Mouse (Mus musculus): ENCODE measurements at regions not wholly inside any gene's neighbourhood (a gene's known extent, or its start where the extent isn't known, plus 50 kb on each side); places are given as distances from the start of the nearest gene placed in this dataset.

DNA sequence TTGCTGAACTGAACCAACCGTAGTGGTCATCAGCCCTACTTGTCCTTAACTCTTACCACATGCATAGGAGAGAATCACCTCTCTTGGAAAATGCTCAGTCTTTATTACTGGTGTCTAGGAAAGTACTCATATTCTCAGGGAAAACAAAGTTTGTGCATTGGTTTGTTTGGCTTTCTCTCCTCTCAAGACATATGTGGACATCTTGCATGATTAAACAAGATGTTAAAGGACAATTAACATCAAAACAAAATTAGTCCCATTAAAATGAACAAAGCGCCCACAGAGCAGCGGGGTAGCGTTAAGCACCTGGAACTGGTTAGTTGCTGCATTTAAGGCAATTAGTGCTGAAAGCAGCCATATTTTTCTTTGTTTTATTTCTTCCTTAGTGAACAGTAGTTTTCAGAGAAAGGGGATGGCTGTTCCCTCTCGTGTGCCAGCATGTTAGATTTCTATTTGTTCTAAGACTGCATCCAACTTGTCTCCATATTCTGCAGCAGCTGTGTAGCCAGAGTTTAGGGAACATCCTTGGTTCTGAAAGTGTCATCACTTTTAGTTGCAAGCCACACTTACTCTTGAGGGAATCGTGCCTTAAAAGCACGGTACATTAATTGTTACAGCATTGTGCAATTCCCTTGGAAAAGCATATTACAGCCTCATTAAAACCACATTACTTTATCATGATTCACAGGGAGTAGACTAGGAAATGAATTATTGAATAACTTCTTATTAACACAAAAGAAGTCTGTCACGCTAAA lies 137.7 kb downstream of the Ube2u start:
- Histone ChIP-seq H3K27ac (no peak overlapping the region), H3K4me3 (no peak overlapping the region), H3K4me1 (peaks cover 12% of the 10 kb centered on the region), H3K4me2 (no peak overlapping the region), H3K27me3 (no peaks in the 10 kb centered on the region), H3K9me3 (replicated peaks) (no peaks in the 10 kb centered on the region), H3K9ac (no peak overlapping the region), H3K36me3 (ENCODE audit: poor library complexity, severe bottlenecking) (no peaks in the 10 kb centered on the region)
- 49% methylated on average over 8 of the region's 8 CpGs for WGBS
- ATAC-seq = peak; percentile 48; the same call in 1 of the 2 replicates

GRCm38 (mm10) chr4:100616916-100617488 lies 138.4 kb downstream of the Ube2u start:
- no peak overlapping the region for H3K27ac ChIP-seq
- no peaks in the 10 kb centered on the region for H3K36me3 ChIP-seq (ENCODE audit: poor library complexity, severe bottlenecking)
- H3K4me3 ChIP-seq = no peak overlapping the region
- H3K27me3 ChIP-seq = no peaks in the 10 kb centered on the region
- H3K4me2 ChIP-seq = no peak overlapping the region
- H3K9me3 ChIP-seq (replicated peaks) = no peaks in the 10 kb centered on the region
- 67% methylated on average over 11 of the region's 11 CpGs for WGBS
- no peak overlapping the region for H3K9ac ChIP-seq
- peaks cover 12% of the 10 kb centered on the region for H3K4me1 ChIP-seq
- ATAC-seq = no peak

GRCm38 (mm10) chr4:100624656-100625055 lies 146.0 kb downstream of the Ube2u start:
- H3K4me3 ChIP-seq = no peak overlapping the region
- no peaks in the 10 kb centered on the region for H3K36me3 ChIP-seq (ENCODE audit: poor library complexity, severe bottlenecking)
- 94% methylated on average over 3 of the region's 5 CpGs for WGBS
- no peaks in the 10 kb centered on the region for H3K27me3 ChIP-seq
- no peaks in the 10 kb centered on the region for H3K4me1 ChIP-seq
- H3K9me3 ChIP-seq (replicated peaks) = no peaks in the 10 kb centered on the region
- no peak for ATAC-seq
- H3K9ac ChIP-seq = no peak overlapping the region
- no peak overlapping the region for H3K27ac ChIP-seq
- no peak overlapping the region for H3K4me2 ChIP-seq

DNA sequence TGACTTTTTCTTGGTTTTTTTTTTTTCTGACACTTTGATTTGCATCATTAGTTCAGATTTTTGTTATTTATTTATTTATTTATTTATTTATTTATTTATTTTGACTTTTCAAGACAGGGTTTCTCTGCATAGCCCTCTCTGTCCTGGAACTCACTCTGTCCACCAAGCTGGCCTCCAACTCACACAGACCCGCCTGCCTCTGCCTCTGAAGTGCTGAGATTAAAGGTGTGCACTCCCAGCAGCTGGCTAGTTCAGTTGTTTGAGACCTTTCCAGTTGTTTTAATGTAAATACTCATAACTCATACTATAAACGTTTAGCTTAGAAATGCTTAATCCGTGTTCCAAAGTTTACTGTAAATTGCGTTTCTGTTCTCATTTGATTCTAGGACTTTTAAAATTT lies 147.9 kb downstream of the Ube2u start:
- no peak for ATAC-seq
- Histone ChIP-seq H3K9ac (no peak overlapping the region), H3K36me3 (ENCODE audit: poor library complexity, severe bottlenecking) (no peaks in the 10 kb centered on the region), H3K27me3 (no peaks in the 10 kb centered on the region), H3K27ac (no peak overlapping the region), H3K9me3 (replicated peaks) (0 out of 2 replicates have a peak, but pooled peaks cover 2% of the 10 kb centered on the region), H3K4me2 (no peak overlapping the region), H3K4me3 (no peak overlapping the region), H3K4me1 (no peaks in the 10 kb centered on the region)
- 83% methylated on average over 4 of the region's 4 CpGs for WGBS

DNA sequence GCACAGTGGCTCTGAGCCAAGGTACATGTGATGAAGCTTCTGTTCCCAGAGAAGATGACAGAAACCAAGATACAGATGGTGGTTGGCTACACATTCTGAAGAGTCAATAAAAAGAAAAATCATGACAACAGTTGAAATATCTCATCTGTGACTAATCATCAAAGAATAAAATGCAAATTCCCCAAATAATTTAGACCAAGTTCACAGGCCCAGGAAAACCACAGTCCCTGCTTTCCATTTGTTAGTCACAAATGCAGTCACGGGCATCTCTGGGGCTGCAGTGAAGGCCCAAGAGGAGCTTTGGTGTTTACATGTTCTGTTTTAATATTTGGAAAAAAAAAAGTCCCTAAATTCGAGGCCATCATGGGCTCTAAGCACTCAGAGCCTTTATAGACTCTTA lies 142.1 kb upstream of the Cachd1 start:
- 61% methylated on average over 2 of the region's 2 CpGs for WGBS
- Histone ChIP-seq H3K9me3 (replicated peaks) (0 out of 2 replicates have a peak, but pooled peaks cover 5% of the 10 kb centered on the region), H3K27me3 (no peaks in the 10 kb centered on the region), H3K4me2 (no peak overlapping the region), H3K9ac (no peak overlapping the region), H3K36me3 (ENCODE audit: poor library complexity, severe bottlenecking) (no peaks in the 10 kb centered on the region), H3K4me3 (no peak overlapping the region), H3K27ac (no peak overlapping the region), H3K4me1 (no peaks in the 10 kb centered on the region)
- ATAC-seq = no peak

GRCm38 (mm10) chr4:100637597-100637996 lies 138.9 kb upstream of the Cachd1 start:
- Histone ChIP-seq H3K9me3 (replicated peaks) (no peaks in the 10 kb centered on the region), H3K9ac (no peak overlapping the region), H3K27ac (no peak overlapping the region), H3K27me3 (no peaks in the 10 kb centered on the region), H3K4me1 (no peaks in the 10 kb centered on the region), H3K4me2 (no peak overlapping the region), H3K36me3 (ENCODE audit: poor library complexity, severe bottlenecking) (no peaks in the 10 kb centered on the region), H3K4me3 (no peak overlapping the region)
- 91% methylated on average over 2 of the region's 2 CpGs for WGBS
- no peak for ATAC-seq

GRCm38 (mm10) chr4:100661154-100661553 lies 115.3 kb upstream of the Cachd1 start:
- Histone ChIP-seq H3K9me3 (replicated peaks) (no peaks in the 10 kb centered on the region), H3K4me1 (peaks cover 6% of the 10 kb centered on the region), H3K36me3 (ENCODE audit: poor library complexity, severe bottlenecking) (no peaks in the 10 kb centered on the region), H3K9ac (no peak overlapping the region), H3K27me3 (no peaks in the 10 kb centered on the region), H3K4me2 (no peak overlapping the region), H3K27ac (no peak overlapping the region), H3K4me3 (no peak overlapping the region)
- 92% methylated on average over 1 of the region's 1 CpGs for WGBS
- ATAC-seq = no peak

DNA sequence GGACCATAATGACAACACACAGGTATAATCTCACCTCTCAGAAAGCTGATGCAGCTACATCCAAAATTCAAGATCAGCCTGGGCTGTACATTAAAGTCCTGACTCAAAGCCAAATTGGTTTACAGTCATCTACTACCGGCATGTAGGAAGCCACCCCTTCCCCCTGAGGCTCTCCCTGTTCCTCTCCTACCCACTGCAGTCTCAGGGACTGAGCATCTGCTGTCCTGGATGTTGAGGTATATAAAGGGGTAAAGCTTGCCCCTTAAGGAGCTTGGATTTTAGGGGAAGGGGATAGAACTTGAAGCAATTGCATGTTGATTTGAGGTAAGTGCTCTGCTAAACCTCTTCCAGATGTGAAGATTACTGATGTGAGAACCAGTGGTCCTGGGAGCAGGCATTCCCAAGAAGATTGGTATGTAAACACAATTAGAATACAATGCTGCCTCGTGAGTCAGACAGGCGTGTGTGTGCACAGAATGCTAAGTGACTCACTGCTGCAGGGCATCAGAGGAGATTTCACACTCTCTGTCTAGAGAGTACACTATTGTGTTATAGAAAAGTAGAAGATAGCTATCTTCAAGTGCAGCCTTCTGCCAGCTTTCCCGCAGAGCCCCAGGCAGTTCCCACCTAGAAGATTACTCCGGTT lies 111.7 kb upstream of the Cachd1 start:
- H3K4me3 ChIP-seq = no peak overlapping the region
- H3K4me1 ChIP-seq = peaks cover 6% of the 10 kb centered on the region
- H3K9ac ChIP-seq = no peak overlapping the region
- peak; percentile 45; the same call in 1 of the 2 replicates for ATAC-seq
- no peak overlapping the region for H3K27ac ChIP-seq
- no peaks in the 10 kb centered on the region for H3K27me3 ChIP-seq
- no peak overlapping the region for H3K4me2 ChIP-seq
- WGBS = 34% methylated on average over 5 of the region's 5 CpGs
- no peaks in the 10 kb centered on the region for H3K9me3 ChIP-seq (replicated peaks)
- H3K36me3 ChIP-seq (ENCODE audit: poor library complexity, severe bottlenecking) = no peaks in the 10 kb centered on the region

- H3K9me3 ChIP-seq (replicated peaks) = no peaks in the 10 kb centered on the region
- 80% methylated on average over 5 of the region's 5 CpGs for WGBS
- H3K27me3 ChIP-seq = no peaks in the 10 kb centered on the region
- no peak for ATAC-seq
- no peak overlapping the region for H3K9ac ChIP-seq
- H3K4me3 ChIP-seq = no peak overlapping the region
- H3K4me1 ChIP-seq = no peaks in the 10 kb centered on the region
- H3K36me3 ChIP-seq (ENCODE audit: poor library complexity, severe bottlenecking) = no peaks in the 10 kb centered on the region
- no peak overlapping the region for H3K27ac ChIP-seq
- H3K4me2 ChIP-seq = no peak overlapping the region
These were observed 105.9 kb upstream of the Cachd1 start for GRCm38 (mm10) chr4:100670553-100670952.

DNA sequence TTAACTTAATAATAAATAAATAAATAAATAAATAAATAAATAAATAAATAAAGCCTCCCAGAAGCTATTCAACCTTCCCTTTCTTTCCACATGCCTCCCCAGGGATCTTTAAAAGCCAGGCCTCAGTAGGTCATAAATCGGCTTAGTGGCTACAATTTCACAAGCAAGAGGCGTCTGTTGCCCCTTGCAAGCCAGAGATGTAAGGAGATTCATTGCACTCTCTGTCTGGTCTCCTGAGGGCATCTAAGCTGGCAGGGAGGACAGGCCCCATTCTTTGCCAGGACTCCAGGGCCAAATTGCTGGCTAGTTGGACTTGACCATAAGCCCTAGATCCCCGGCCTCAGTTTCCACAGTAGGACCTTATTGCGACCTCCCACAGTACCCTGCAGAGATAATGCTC lies 101.6 kb upstream of the Cachd1 start:
- no peaks in the 10 kb centered on the region for H3K36me3 ChIP-seq (ENCODE audit: poor library complexity, severe bottlenecking)
- H3K9me3 ChIP-seq (replicated peaks) = no peaks in the 10 kb centered on the region
- ATAC-seq = no peak
- no peaks in the 10 kb centered on the region for H3K27me3 ChIP-seq
- H3K4me2 ChIP-seq = no peak overlapping the region
- H3K9ac ChIP-seq = no peak overlapping the region
- no peaks in the 10 kb centered on the region for H3K4me1 ChIP-seq
- no peak overlapping the region for H3K4me3 ChIP-seq
- no peak overlapping the region for H3K27ac ChIP-seq
- 87% methylated on average over 4 of the region's 4 CpGs for WGBS

DNA sequence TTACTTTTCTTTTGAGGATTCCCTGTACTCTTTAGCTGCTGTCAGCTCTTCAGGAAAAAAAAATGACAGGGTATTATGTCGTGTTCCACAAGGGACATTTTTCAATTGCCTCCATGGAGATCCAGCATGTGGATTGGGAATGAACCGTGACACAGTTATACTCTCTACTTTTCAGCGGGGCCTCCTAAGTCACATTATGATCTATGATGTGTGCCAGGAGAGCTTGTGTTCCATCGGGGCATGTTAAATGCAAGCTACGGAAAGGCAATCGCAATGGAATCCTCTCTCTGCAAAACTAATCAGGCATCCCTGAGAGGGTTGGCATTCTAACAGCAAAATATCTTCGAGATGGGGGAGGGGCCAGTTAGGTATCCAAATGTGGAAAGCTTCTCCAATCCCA lies 92.7 kb upstream of the Cachd1 start:
- no peak overlapping the region for H3K4me2 ChIP-seq
- no peak overlapping the region for H3K27ac ChIP-seq
- no peaks in the 10 kb centered on the region for H3K36me3 ChIP-seq (ENCODE audit: poor library complexity, severe bottlenecking)
- WGBS = 80% methylated on average over 7 of the region's 7 CpGs
- H3K9ac ChIP-seq = no peak overlapping the region
- no peaks in the 10 kb centered on the region for H3K4me1 ChIP-seq
- H3K9me3 ChIP-seq (replicated peaks) = no peaks in the 10 kb centered on the region
- no peak for ATAC-seq
- H3K4me3 ChIP-seq = no peak overlapping the region
- no peaks in the 10 kb centered on the region for H3K27me3 ChIP-seq

DNA sequence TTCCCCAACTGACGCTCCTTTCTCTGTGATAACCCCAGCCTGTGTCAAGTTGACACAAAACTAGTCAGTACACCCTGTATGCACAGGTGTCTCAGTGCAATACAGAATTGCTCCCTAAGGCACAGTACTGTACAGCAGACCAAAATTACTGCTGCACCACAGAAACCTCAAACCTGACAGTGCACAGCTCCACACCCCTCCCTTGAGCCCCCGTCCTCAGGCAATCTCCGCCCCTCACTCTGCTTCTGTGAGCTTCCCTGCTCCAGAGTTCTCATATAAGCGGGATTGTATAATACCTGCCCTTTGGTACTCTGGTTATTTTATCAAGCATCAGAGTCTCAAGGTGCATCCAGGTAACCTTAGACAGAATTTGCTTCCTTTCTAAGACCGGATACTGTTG lies 76.5 kb upstream of the Cachd1 start:
- no peak for ATAC-seq
- H3K4me2 ChIP-seq = no peak overlapping the region
- no peak overlapping the region for H3K4me3 ChIP-seq
- H3K36me3 ChIP-seq (ENCODE audit: poor library complexity, severe bottlenecking) = no peaks in the 10 kb centered on the region
- H3K9ac ChIP-seq = no peak overlapping the region
- no peaks in the 10 kb centered on the region for H3K9me3 ChIP-seq (replicated peaks)
- H3K27me3 ChIP-seq = no peaks in the 10 kb centered on the region
- WGBS = 85% methylated on average over 5 of the region's 5 CpGs
- no peaks in the 10 kb centered on the region for H3K4me1 ChIP-seq
- no peak overlapping the region for H3K27ac ChIP-seq
